ENCODE assay signal across 8 mouse cellular contexts in genomic region chr2:35214881-35215358, GRCm38 (mm10). TPM values are rescaled to one million over a fixed set of nuclear protein-coding genes. Genes with fewer than 3 reads are reported as not detected.
DNase-seq lines count a peak whose midpoint lies in the region; ATAC-seq lines count a peak whose summit lies in the region.

No protein-coding gene starts in this region.

- H3K9me3 ChIP-seq in heart, embryonic 12.5 days (replicated peaks) = no peaks in the 10 kb centered on the region
- no peaks in the 10 kb centered on the region for H3K9me3 ChIP-seq in kidney, embryonic 16.5 days (ENCODE audit: low read length)
- H3K9me3 ChIP-seq in liver, embryonic 11.5 days (ENCODE audit: control insufficient read depth, low read length) = no peaks in the 10 kb centered on the region

- ATAC-seq in erythroblast, adult 5-6 weeks (replicated peaks; ENCODE audit: low FRiP score, poor library complexity, severe bottlenecking) = peak; percentile 85
- peak; percentile 73 for ATAC-seq in heart, embryonic 12.5 days (ENCODE audit: insufficient number of reproducible peaks, low FRiP score)
- ATAC-seq in kidney, embryonic 16.5 days (ENCODE audit: low FRiP score, low TSS enrichment) = peak; percentile 93
- ATAC-seq in liver, embryonic 11.5 days (replicated peaks; ENCODE audit: low FRiP score) = no peak; the same call in 1 of the 2 replicates

- H3K27me3 ChIP-seq in heart, embryonic 12.5 days (replicated peaks) = no peaks in the 10 kb centered on the region
- H3K27me3 ChIP-seq in kidney, embryonic 16.5 days (ENCODE audit: insufficient read depth, low read length) = no peaks in the 10 kb centered on the region
- H3K27me3 ChIP-seq in liver, embryonic 11.5 days (replicated peaks; ENCODE audit: control insufficient read depth, insufficient read depth, low read length) = no peaks in the 10 kb centered on the region
- H3K27me3 ChIP-seq in splenic B cell, adult 2 months (ENCODE audit: control insufficient read depth, insufficient read depth, low read length, poor library complexity, severe bottlenecking) = no peaks in the 10 kb centered on the region; the same call in 1 of the 2 replicates

- no peaks in the 10 kb centered on the region for H3K36me3 ChIP-seq in heart, embryonic 12.5 days
- no peaks in the 10 kb centered on the region for H3K36me3 ChIP-seq in kidney, embryonic 16.5 days (ENCODE audit: insufficient read depth, low read length)
- no peaks in the 10 kb centered on the region for H3K36me3 ChIP-seq in liver, embryonic 11.5 days (ENCODE audit: control insufficient read depth, insufficient read depth, low read length)
- H3K36me3 ChIP-seq in splenic B cell, adult 2 months (ENCODE audit: control insufficient read depth, insufficient read depth, low read length, poor library complexity, severe bottlenecking) = no peaks in the 10 kb centered on the region

- peak; percentile 83 for DNase-seq in 416B (ENCODE audit: low read depth)
- peak; percentile 85 for DNase-seq in brain, adult 2 months (ENCODE audit: low read depth, low spot score)
- DNase-seq in liver, embryonic 11.5 days (ENCODE audit: low spot score) = peak; percentile 82
- peak; percentile 85 for DNase-seq in naive thymus-derived CD4-positive, alpha-beta T cell, adult 2 months (ENCODE audit: low read depth)
- DNase-seq in splenic B cell, adult 2 months (ENCODE audit: low read depth, low spot score) = peak; percentile 83

- H3K27ac ChIP-seq in heart, embryonic 12.5 days (ENCODE audit: poor library complexity, severe bottlenecking) = no peak overlapping the region
- H3K27ac ChIP-seq in kidney, embryonic 16.5 days (ENCODE audit: low read length) = peak overlapping the region; percentile 76
- H3K27ac ChIP-seq in liver, embryonic 11.5 days (ENCODE audit: low read depth, low read length) = no peak overlapping the region

- H3K4me3 ChIP-seq in heart, embryonic 12.5 days = no peak overlapping the region
- 0 out of 2 replicates have a peak overlapping the region, but pooled peaks have one; percentile 11 for H3K4me3 ChIP-seq in kidney, embryonic 16.5 days (ENCODE audit: low read length)
- no peak overlapping the region for H3K4me3 ChIP-seq in liver, embryonic 11.5 days (ENCODE audit: low read depth, low read length)

- H3K4me1 ChIP-seq in heart, embryonic 12.5 days (replicated peaks) = peaks cover 4% of the 10 kb centered on the region; the same call in 1 of the 2 replicates
- H3K4me1 ChIP-seq in kidney, embryonic 16.5 days (ENCODE audit: insufficient read depth, low read length) = peaks cover 9% of the 10 kb centered on the region
- H3K4me1 ChIP-seq in liver, embryonic 11.5 days (replicated peaks; ENCODE audit: control insufficient read depth, insufficient read depth, low read length) = peaks cover 9% of the 10 kb centered on the region

- no peak overlapping the region for H3K9ac ChIP-seq in heart, embryonic 12.5 days
- H3K9ac ChIP-seq in kidney, embryonic 16.5 days (replicated peaks; ENCODE audit: low read length) = peak overlapping the region; percentile 47
- H3K9ac ChIP-seq in liver, embryonic 11.5 days (ENCODE audit: low read depth, low read length) = no peak overlapping the region

- peak overlapping the region; percentile 48 for H3K4me2 ChIP-seq in heart, embryonic 12.5 days
- H3K4me2 ChIP-seq in kidney, embryonic 16.5 days (replicated peaks; ENCODE audit: low read depth, low read length) = peak overlapping the region; percentile 48
- H3K4me2 ChIP-seq in liver, embryonic 11.5 days = no peak overlapping the region

- 8% methylated on average over 12 of the region's 12 CpGs for WGBS in heart, embryonic 12.5 days
- 5% methylated on average over 12 of the region's 12 CpGs for WGBS in kidney, embryonic 16.5 days
- 11% methylated on average over 12 of the region's 12 CpGs for WGBS in liver, embryonic 11.5 days

RNA-seq across cellular contexts. Expression of gene Rab14, which starts 14.0 kb away (rescaled TPM):
- 58.4 and 62.1 TPM in 2 replicates for total RNA-seq in erythroblast, adult 5-6 weeks (2015; ENCODE audit: low replicate concordance)
- total RNA-seq in erythroblast, adult 5-6 weeks (2017; ENCODE audit: low replicate concordance) = 61.2 and 131 TPM in 2 replicates
- polyA plus RNA-seq in heart, embryonic 12.5 days (2016; fragmentation: Nextera tagmentation; extraction: Ambion mirVana) = 255 and 280 TPM in 2 replicates
- polyA plus RNA-seq in kidney, embryonic 16.5 days (2015; fragmentation: Nextera tagmentation; extraction: Ambion mirVana) = 309 and 365 TPM in 2 replicates
- polyA plus RNA-seq in liver, embryonic 11.5 days (2014; fragmentation: Nextera tagmentation; extraction: Ambion mirVana) = 192 and 201 TPM in 2 replicates

RNA-seq across cellular contexts. Expression of gene Gsn, which starts 41.3 kb away (rescaled TPM):
- total RNA-seq in erythroblast, adult 5-6 weeks (2015; ENCODE audit: low replicate concordance) = 15.0 and 16.7 TPM in 2 replicates
- total RNA-seq in erythroblast, adult 5-6 weeks (2017; ENCODE audit: low replicate concordance) = 19.7 and 23.1 TPM in 2 replicates
- 186 and 190 TPM in 2 replicates for polyA plus RNA-seq in heart, embryonic 12.5 days (2016; fragmentation: Nextera tagmentation; extraction: Ambion mirVana)
- 149 and 165 TPM in 2 replicates for polyA plus RNA-seq in kidney, embryonic 16.5 days (2015; fragmentation: Nextera tagmentation; extraction: Ambion mirVana)
- polyA plus RNA-seq in liver, embryonic 11.5 days (2014; fragmentation: Nextera tagmentation; extraction: Ambion mirVana) = 76.4 and 85.4 TPM in 2 replicates
